Mouse (Mus musculus): ENCODE measurements at regions not wholly inside any gene's neighbourhood (a gene's known extent, or its start where the extent isn't known, plus 50 kb on each side); places are given as distances from the start of the nearest gene placed in this dataset.

- TF ChIP-seq CTCF (IDR thresholded peaks at IDR 0.05; ENCODE audit: control insufficient read depth, insufficient read depth, insufficient read length) (no peak), MYOG (IDR thresholded peaks at IDR 0.05; ENCODE audit: control insufficient read depth, extremely low read depth, insufficient read length) (no peak), MYOD1 (IDR thresholded peaks at IDR 0.05; ENCODE audit: control insufficient read depth, insufficient read length, low read depth) (no peak), CEBPB (IDR thresholded peaks at IDR 0.05; ENCODE audit: low read depth) (no peak)
These were observed 245.3 kb downstream of the Dhx35 start for GRCm38 (mm10) chr2:159039916-159040315.
